Mouse (Mus musculus) cerebellum, adult 2 months (tissue): Measurements from ENCODE around the gene Sat2.

Experiments used
- CTCF ChIP-seq: fragments of 200-500 bp; IDR thresholded peaks from 2 replicates; pipeline ENCODE4 v1.5.1; 2011; ENCODE audit warnings: low read depth, mild to moderate bottlenecking, control low read depth, low read length, moderate library complexity, borderline replicate concordance; ENCODE audit not compliant: insufficient read depth
- POLR2A ChIP-seq: fragments of 200-500 bp; IDR thresholded peaks from 2 replicates; pipeline ENCODE4 v1.6.1; 2011; ENCODE audit warnings: low read length, control low read depth, borderline replicate concordance; ENCODE audit not compliant: insufficient read depth

DNA sequence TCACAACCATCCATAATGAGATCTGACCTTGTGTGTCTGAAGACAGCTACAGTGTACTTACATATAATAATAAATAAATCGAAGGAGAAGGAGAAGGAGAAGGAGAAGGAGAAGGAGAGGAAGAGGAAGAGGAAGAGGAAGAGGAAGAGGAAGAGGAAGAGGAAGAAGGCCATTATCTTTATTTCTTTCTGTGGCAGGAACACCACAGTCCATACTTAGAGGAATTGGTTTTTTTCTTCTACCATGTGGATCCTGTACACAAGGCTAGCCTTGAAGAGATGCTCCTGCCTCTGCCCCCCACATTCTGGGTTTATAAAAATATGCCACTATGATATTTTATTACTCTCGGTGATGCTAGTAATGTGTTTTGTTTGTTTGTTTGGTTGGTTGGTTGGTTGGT is 15.0 kb upstream of the Sat2 start:
- TF ChIP-seq CTCF (no peak), POLR2A (no peak)
